Mouse (Mus musculus) CH12.LX (cell line): Measurements from ENCODE around the gene Doc2a. TPM values are rescaled to one million over a fixed set of nuclear protein-coding genes. Genes with fewer than 3 reads are reported as not detected.

Experiments
- DNase-seq: peaks from one replicate; pipeline ENCODE4 v3.0.0-alpha.2; 2013; ENCODE audit errors: extremely low read depth
- H3K27ac ChIP-seq: 2 replicates; pipeline ENCODE4 v1.5.1; 2012; ENCODE audit warnings: low read depth, mild to moderate bottlenecking, control low read depth, moderate library complexity; ENCODE audit not compliant: insufficient read depth
- H3K27me3 ChIP-seq: replicated peaks from 2 replicates; pipeline ENCODE3; 2012; ENCODE audit warnings: inconsistent platforms
- H3K36me3 ChIP-seq, 2 experiments: replicated peaks in 1 of 2; 2 replicates each; pipeline versions ENCODE3 to v1.6.1; 2012; ENCODE audit warnings: inconsistent platforms in 1 of 2, low read length in 1 of 2, mild to moderate bottlenecking in 1 of 2, mixed read lengths in 1 of 2, moderate library complexity in 1 of 2; ENCODE audit not compliant: control insufficient read depth in 1 of 2, insufficient read depth in 1 of 2
- H3K4me1 ChIP-seq, 2 experiments: 2 replicates each; pipeline ENCODE4 v1.6.1; 2012; ENCODE audit warnings: inconsistent platforms in 1 of 2, moderate library complexity in 1 of 2; ENCODE audit not compliant: insufficient read depth in 2 of 2, control insufficient read depth in 1 of 2
- H3K4me2 ChIP-seq: 2 replicates; pipeline ENCODE4 v1.6.1; 2012; ENCODE audit warnings: low read depth, mild to moderate bottlenecking, control low read depth; ENCODE audit not compliant: poor library complexity, insufficient read depth, severe bottlenecking
- H3K4me3 ChIP-seq, 3 experiments: fragments of 150-350 bp in 1 of 3; sonication (generic) in 1 of 3; replicated peaks in 1 of 3; 2 replicates each; pipeline versions ENCODE3 to v1.5.1; 2011 to 2012; ENCODE audit warnings: low read depth in 2 of 3, low read length in 2 of 3, mild to moderate bottlenecking in 2 of 3, moderate library complexity in 2 of 3, control low read depth in 1 of 3, improper control_type of control experiment in 1 of 3, inconsistent platforms in 1 of 3, mixed read lengths in 1 of 3; ENCODE audit not compliant: poor library complexity in 1 of 3
- H3K79me2 ChIP-seq: replicated peaks from 2 replicates; pipeline ENCODE4 v1.6.1; 2012; ENCODE audit warnings: mild to moderate bottlenecking, moderate library complexity; ENCODE audit not compliant: control insufficient read depth, poor library complexity, insufficient read depth, severe bottlenecking; ENCODE audit errors: extremely low read depth
- H3K9ac ChIP-seq: 2 replicates; pipeline ENCODE4 v1.6.1; 2012; ENCODE audit warnings: low read depth, mild to moderate bottlenecking, control low read depth, moderate library complexity; ENCODE audit not compliant: insufficient read depth
- H3K9me3 ChIP-seq: replicated peaks from 2 replicates; pipeline ENCODE3; 2012; ENCODE audit warnings: low read length, inconsistent platforms, mixed read lengths
- BHLHE40 ChIP-seq: IDR thresholded peaks from 2 replicates; pipeline ENCODE4 v1.6.1; 2011; ENCODE audit warnings: mild to moderate bottlenecking, low read depth, low read length, improper control_type of control experiment
- ELF1 ChIP-seq: IDR thresholded peaks from 2 replicates; pipeline ENCODE4 v1.6.1; 2014; ENCODE audit warnings: low read depth, mild to moderate bottlenecking, inconsistent platforms, low read length, improper control_type of control experiment
- EP300 ChIP-seq: IDR thresholded peaks from 2 replicates; pipeline ENCODE4 v1.6.1; 2011; ENCODE audit warnings: low read length, improper control_type of control experiment
- GABPA ChIP-seq: IDR thresholded peaks from 2 replicates; pipeline ENCODE4 v1.6.1; 2012; ENCODE audit warnings: low read depth, low read length, improper control_type of control experiment, inconsistent platforms; ENCODE audit not compliant: insufficient replicate concordance
- JUN ChIP-seq: IDR thresholded peaks from 2 replicates; pipeline ENCODE4 v1.6.1; 2011; ENCODE audit warnings: low read depth, mild to moderate bottlenecking, low read length, improper control_type of control experiment, moderate library complexity; ENCODE audit not compliant: insufficient read depth
- MAFK ChIP-seq: IDR thresholded peaks from 2 replicates; pipeline ENCODE4 v1.6.1; 2011; ENCODE audit warnings: low read length, improper control_type of control experiment; ENCODE audit not compliant: insufficient replicate concordance
- MAZ ChIP-seq: IDR thresholded peaks from 2 replicates; pipeline ENCODE4 v1.6.1; 2012; ENCODE audit warnings: low read depth, mild to moderate bottlenecking, inconsistent platforms, low read length, improper control_type of control experiment, moderate library complexity
- MXI1 ChIP-seq: IDR thresholded peaks from 2 replicates; pipeline ENCODE4 v1.6.1; 2011; ENCODE audit warnings: mild to moderate bottlenecking, low read depth, low read length, improper control_type of control experiment
- MYC ChIP-seq: IDR thresholded peaks from 2 replicates; pipeline ENCODE4 v1.6.1; 2011; ENCODE audit warnings: low read depth, mild to moderate bottlenecking, improper control_type of control experiment, low read length
- NRF1 ChIP-seq: IDR thresholded peaks from 2 replicates; pipeline ENCODE4 v1.6.1; 2014; ENCODE audit warnings: low read depth, mild to moderate bottlenecking, inconsistent platforms, low read length, improper control_type of control experiment, moderate library complexity
- PAX5 ChIP-seq: IDR thresholded peaks from 2 replicates; pipeline ENCODE4 v1.6.1; 2012; ENCODE audit warnings: low read length, inconsistent platforms, mixed read lengths
- POLR2AphosphoS2 ChIP-seq: IDR thresholded peaks from 2 replicates; pipeline ENCODE4 v1.6.1; 2011; ENCODE audit warnings: low read depth, low read length, improper control_type of control experiment
- RCOR1 ChIP-seq: conservative IDR thresholded peaks from 2 replicates; pipeline ENCODE4 v1.6.1; 2012; ENCODE audit warnings: low read depth, mild to moderate bottlenecking, inconsistent platforms, low read length, improper control_type of control experiment
- SMC3 ChIP-seq: IDR thresholded peaks from 2 replicates; pipeline ENCODE4 v1.6.1; 2011; ENCODE audit warnings: low read depth, low read length, improper control_type of control experiment
- TCF12 ChIP-seq: IDR thresholded peaks from 2 replicates; pipeline ENCODE4 v1.6.1; 2014; ENCODE audit warnings: low read depth, mild to moderate bottlenecking, inconsistent platforms, low read length, improper control_type of control experiment
- USF1 ChIP-seq: IDR thresholded peaks from 2 replicates; pipeline ENCODE4 v1.6.1; 2014; ENCODE audit warnings: low read depth, mild to moderate bottlenecking, inconsistent platforms, low read length, improper control_type of control experiment
- dilution Hi-C: fragments of 300-500 bp; cut with MboI; formaldehyde crosslinking; loops from 2 replicates; pipeline ENCODE4 v1.14.3; 2020; ENCODE audit warnings: low sequenced_read_pairs; ENCODE audit not compliant: extremely low pct_unique_long_range_greater_than_20kb, extremely low pct_ligation_motif_present
- in situ Hi-C: fragments of 300-500 bp; cut with MboI; formaldehyde crosslinking; loops from 3 replicates; pipeline ENCODE4 v1.14.3; 2019; ENCODE audit warnings: low sequenced_read_pairs, low pct_ligation_motif_present, low pct_unique_long_range_greater_than_20kb, mixed read lengths
- polyA plus RNA-seq: library from polyadenylated mRNA; unstranded; fragments of >175 nt; gene quantifications from 2 replicates; pipeline ENCODE4 v1.2.1, GENCODE M21; 2012; ENCODE audit warnings: low read depth; ENCODE audit not compliant: insufficient read length
- total RNA-seq, 2 experiments: library from RNA; depleted of rRNA; stranded (reverse); fragments of 300-350 nt in 1 of 2; fragments of >200 nt in 1 of 2; gene quantifications; 2 replicates each; pipeline ENCODE4 v1.2.3; 2012 to 2014

The Doc2a gene
- total and polyA plus RNA-seq, 3 experiments = 1.9 TPM; not detected in 2

DNA sequence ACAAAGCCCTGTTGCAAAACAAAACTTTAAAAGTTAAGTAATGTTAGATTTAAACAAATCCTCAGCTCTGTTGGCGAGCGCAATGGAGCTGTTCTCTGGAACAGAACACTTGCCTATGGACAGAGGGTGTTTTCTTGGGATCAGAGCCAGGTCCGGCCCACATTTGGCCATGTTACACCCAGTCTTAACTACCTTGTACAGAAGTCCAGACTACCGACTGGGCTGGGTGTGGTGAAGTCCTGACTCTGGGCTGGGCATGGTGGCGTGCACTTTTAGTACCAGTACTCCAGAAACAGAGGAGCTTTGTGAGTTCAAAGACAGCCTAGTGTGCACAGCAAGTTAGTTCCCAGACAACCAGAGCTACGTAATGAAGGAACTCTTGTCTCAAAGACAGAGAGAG is 40.3 kb upstream of the Doc2a start:
- Histone ChIP-seq H3K36me3 (peaks cover 0 to 4% of the 10 kb centered on the region in 2 experiments), H3K4me1 (peaks cover 0 to 14% of the 10 kb centered on the region in 2 experiments; a peak in 2 of 4 replicates), H3K4me3 (no peak overlapping the region), H3K79me2 (no peaks in the 10 kb centered on the region), H3K27me3 (no peaks in the 10 kb centered on the region), H3K9ac (no peak overlapping the region), H3K4me2 (no peak overlapping the region), H3K9me3 (peaks cover 4% of the 10 kb centered on the region), H3K27ac (no peak overlapping the region)
- no peak for DNase-seq
- TF ChIP-seq MAFK = no peak
- no peak for TF ChIP-seq USF1
- no peak for TF ChIP-seq MXI1
- no peak for TF ChIP-seq SMC3
- dilution Hi-C loops (no loop called here), in situ Hi-C loops (no loop called here)

DNA sequence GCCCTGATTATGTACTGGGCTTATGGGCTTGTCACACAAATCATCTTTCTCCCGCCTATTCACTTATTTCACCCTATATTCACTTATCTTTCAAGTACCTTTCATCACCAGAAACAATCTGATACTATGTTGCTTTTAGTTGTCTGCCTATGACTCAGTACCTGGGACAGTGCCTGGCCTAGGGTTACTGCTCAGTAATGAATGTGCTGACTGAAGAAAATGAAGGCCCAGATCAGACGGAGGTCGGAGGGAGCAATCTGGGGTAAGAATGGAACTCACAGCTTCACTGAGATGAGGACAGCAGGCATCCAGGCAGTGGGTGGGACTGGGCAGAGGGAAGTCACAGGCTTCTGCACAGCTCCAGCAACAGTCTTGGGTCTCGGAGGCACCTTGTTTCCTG is 39.8 kb upstream of the Doc2a start:
- no peak overlapping the region for H3K27ac ChIP-seq
- H3K4me1 ChIP-seq = peaks cover under 1 to 14% of the 10 kb centered on the region in 2 experiments; a peak in 2 of 4 replicates
- H3K36me3 ChIP-seq = peaks cover 0 to 2% of the 10 kb centered on the region in 2 experiments
- no peak overlapping the region for H3K9ac ChIP-seq
- DNase-seq = no peak
- no peaks in the 10 kb centered on the region for H3K27me3 ChIP-seq
- peaks cover 4% of the 10 kb centered on the region for H3K9me3 ChIP-seq
- no peaks in the 10 kb centered on the region for H3K79me2 ChIP-seq
- dilution Hi-C loops (no loop called here), in situ Hi-C loops (no loop called here)
- H3K4me3 ChIP-seq = no peak overlapping the region
- H3K4me2 ChIP-seq = no peak overlapping the region
- TF ChIP-seq TCF12 (no peak), ELF1 (no peak), EP300 (no peak), JUN (no peak), BHLHE40 (no peak), RCOR1 (no peak), MAZ (no peak), USF1 (no peak), MXI1 (no peak), MYC (no peak), NRF1 (no peak), POLR2AphosphoS2 (no peak), PAX5 (no peak), GABPA (no peak)
